Mouse (Mus musculus): ENCODE results near the gene Mag.
"Not testable (repeated sequence)": the region's sequence is repeated elsewhere in the genome, so short reads cannot be mapped to it uniquely, and the experiment has no call there.

Gene Mag

DNA sequence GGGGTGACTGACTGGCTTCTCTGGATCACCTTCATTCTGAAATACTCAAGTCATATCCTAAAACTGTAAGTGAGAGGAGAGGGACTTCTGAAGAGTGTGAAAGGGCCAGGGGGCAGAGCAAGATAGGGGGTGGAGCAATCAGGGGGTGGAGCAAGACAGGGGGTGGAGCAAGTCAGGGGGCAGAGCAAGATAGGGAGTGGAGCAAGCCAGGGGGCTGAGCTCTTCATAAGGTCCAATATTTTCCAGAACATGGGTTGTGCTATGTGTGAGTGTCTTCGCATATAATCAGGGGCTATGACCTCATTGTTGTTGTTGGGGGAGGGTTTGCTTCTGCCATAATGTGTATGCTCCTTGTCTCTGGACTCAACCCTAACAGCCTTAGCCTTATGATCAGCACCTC lies 25.4 kb upstream of the Mag start:
- not testable (repeated sequence) for DNase-seq (ENCODE audit: low read depth, low spot score)

DNA sequence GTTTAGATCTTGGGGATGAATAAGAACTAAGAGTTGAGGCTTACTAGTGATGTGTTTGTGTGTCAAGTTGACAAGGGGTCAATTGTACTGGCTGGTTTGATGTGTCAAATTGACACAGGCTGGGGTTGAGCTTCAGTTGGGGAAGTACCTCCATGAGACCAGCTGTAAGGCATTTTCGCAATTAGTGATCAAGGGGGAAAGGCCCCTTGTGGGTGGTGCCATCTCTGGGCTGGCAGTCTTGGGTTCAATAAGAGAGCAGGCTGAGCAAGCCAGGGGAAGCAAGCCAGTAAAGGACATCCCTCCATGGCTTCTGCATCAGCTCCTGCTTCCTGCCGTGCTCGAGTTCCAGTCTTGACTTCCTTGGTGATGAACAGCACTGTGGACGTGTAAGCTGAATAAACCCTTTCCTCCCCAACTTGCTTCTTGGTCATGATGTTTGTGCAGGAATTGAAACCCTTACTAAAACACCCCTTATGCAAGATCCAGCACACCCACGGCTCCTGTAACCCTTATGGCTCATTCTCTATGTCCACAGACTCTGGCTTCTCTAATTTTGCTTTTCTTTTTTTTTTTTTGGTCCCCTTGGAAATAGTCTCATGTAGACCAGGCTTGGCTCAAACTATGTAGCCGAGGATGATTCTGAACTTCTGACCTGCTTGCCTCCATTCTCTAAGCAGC lies 20.9 kb upstream of the Mag start:
- not testable (repeated sequence) for DNase-seq (ENCODE audit: low read depth, low spot score)

DNA sequence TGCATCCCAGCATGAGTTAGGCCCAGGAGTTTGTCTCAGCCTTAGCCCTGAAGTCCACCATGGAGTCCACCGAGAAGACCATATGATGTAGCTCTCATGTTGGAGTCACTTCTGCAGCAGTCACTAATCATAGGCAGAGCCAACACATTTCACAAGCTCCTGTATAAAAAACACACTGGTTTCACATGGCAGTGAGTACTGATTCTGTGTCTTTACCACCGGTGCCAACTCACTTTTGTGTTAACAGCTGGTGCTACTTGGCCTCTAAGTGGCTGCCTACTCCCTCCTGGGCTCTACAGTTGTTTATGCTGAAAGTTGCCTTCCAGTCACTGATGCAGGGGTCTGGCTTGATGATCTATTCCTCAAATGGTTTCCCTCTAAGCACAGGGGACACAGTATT lies 9.9 kb upstream of the Mag start, which contains the start of gene Hamp2:
Gene Hamp2, minus strand, starts transcription at position 101 of the 400 bp plus-strand sequence.
- not testable (repeated sequence) for DNase-seq (ENCODE audit: low read depth, low spot score)

DNA sequence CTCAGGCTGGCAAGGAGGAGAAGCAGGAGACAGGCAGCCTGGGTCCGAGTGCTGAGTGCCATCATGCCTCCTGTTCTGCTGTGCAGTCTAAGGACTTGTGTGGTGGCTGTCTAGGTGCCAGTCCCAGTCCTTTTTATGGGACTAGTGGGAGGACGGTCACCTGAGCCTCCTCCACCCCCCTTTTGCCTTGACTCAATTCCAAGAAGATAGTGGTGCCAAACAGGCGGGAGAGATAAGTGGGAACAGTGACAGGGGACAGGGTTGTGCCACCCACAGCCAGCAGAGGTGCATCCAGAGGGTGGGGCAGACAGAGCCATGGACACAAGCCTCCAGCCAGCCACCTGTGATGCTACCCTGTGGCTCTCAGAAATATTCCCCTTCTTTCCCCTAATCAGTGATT lies 9.4 kb upstream of the Mag start:
- DNase-seq (ENCODE audit: low read depth, low spot score): no peak

DNA sequence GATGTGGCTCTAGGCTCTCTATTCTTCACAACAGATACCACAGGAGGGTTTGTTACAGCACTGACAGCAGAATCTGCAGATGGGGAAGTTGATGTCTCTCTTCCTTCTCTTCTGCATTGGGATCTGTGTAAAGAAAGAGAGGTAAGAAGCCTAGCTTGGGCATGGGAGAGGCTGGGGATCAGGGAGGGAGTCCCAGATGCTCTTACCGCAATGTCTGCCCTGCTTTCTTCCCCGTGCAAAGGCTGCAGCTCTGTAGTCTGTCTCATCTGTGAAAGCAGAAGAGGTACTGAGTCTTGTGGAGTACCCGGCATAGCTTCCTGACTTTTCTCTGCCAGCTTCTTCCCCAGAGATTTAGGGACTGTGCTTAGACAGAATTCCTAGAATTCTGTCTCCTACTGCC lies 7.8 kb upstream of the Mag start:
- DNase-seq (ENCODE audit: low read depth, low spot score): not testable (repeated sequence)

DNA sequence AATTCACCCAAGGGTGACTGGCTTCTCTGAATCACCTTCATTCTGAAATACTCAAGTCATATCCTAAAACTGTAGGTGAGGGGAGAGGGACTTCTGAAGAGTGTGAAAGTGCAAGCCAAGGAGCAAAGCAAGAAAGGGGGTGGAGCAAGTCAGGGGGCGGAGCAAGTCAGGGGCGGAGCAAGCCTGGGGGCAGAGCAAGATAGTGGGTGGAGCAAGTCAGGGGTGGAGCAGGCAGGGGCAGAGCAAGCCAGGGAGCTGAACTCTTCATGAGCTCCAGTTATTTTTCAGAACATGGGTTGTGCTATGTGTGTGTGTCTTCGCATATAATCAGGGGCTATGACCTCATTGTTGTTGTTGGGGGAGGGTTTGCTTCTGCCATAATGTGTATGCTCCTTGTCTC lies 5.5 kb upstream of the Mag start:
- DNase-seq (ENCODE audit: low read depth, low spot score): no peak

DNA sequence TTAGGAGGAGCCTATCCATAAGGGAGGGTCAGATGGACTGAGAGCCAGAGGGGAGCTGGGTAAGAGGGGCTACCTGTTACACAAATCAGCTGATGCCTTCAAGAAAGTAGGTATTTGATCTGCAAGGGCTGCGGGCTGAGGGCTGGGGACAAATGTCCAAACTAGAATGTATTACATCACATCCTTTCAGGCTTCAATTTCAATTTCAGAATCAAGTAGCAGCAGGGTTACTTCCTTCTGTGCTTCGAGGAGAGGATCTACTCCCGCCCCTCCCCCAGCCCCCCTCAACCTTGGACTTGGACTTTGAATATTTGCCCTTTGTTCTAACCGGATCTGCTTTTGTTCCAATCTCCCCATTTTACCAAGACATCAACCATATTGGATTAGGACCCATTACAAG lies 2.5 kb upstream of the Mag start:
- no peak for DNase-seq (ENCODE audit: low read depth, low spot score)

DNA sequence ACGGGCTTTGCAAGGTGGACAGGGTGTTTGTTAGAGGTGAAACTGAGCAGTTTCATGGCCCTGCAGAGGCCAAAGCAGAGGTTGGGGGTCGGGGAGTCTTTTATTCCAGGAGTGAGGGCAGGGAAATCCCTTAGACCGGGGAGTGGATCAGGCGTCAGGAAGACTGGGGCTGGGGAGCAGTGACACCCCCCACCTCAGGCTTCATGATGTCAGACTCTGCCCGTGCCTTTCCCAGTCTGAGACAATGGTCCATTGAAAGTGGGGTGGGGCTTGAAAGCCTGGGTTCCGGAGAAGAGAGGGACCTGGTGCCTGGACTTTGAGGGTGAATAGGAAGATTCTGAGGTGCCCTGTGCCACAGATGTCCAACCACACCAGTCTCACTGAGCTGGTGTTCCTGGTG lies 2.0 kb upstream of the Mag start:
- DNase-seq (ENCODE audit: low read depth, low spot score): no peak

DNA sequence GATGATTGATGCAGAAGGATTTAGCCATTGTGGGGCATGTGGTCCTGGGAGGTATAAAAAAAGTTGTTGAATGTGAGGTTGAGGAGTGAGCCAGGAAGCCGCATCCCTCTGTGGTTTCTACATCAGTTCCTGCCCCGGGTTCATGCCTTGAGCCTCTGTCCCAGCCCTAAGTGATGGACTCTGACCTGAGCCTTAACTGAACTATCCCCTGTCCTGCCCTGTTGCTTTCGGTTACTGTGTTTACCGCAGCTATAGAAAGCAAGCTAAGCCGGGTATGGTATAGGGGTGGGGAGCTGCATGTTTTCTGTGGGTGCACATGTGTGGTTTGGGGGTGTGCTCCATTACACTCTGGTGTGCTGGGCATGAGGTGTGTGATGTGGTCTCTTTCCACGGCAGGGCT lies 4.9 kb downstream of the Mag start:
- no peak for DNase-seq (ENCODE audit: low read depth, low spot score)

DNA sequence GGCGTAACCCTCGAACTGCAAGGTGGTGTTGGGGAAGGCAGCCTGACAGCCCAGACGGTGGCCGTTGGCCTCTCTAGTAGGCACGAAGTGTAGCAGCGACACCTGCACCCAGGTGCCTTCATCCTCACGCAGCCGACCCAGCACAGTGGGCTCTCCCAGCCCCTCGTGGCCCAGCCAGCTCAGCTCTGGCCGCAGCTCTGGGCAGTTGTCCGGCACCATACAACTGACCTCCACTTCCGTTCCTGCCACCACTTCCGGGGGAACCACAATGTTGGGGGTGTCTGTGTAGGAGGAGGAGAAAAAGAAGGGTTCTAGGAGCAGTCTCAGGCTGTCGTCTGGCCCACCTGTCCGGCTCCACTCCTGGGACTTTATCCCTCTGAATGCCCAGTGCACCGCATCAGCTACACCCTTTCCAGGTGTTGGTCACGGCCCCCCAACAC lies 5.7 kb downstream of the Mag start:
- no peak for DNase-seq (ENCODE audit: low read depth, low spot score)

DNA sequence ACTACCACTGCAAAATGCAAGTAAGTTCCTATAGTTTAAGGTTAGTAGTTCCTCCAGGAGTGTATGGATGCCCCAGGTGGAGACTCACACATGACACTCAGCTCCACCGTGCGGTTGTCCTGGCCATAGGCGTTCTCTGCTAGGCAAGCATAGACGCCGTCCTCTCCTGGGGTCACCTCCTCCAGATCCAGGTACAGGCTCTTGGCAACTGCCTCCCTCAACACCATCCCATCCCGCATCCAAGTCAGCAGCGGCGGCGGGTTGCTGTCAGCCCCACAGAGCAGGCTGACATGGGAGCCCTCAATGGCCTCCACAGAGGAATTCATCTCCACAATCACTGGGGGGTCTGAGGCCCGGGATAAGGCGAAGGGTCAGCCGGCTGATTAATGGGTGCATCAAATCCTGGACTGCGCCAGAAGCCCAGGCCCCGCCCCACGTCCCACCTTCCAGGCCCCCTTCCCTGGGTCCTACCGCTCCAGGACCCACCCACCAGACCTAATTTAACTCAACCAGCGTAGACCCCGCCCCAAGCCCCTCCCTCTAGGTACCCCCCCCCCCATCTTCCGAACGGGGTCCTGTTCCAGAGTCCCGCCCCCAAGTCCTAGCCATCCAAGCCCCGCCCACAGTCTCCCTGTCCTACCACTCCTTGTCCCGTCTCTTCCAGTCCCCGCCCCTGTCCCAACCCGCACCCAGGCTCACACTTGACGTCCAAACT lies 6.2 kb downstream of the Mag start:
- no peak for DNase-seq (ENCODE audit: low read depth, low spot score)

DNA sequence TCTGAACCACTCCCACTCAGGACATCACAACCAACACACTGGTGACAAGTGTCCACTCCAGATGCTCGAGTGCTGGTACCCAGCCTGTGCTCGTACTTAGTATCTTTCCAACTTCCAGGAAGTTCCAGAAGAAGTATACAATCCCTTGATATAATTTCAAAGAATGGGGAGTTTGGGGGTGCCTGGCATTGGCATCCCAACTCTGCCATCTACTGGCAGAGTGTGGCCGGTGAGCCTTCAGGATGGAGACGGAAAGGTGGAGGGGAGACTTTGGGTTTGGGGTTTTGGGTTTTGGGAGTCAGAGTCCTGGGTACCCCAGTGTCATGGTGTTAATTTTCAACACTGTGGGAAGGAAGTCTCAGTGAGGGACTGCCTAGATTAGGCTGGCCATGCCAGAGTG lies 10.6 kb downstream of the Mag start:
- no peak for DNase-seq (ENCODE audit: low read depth, low spot score)

DNA sequence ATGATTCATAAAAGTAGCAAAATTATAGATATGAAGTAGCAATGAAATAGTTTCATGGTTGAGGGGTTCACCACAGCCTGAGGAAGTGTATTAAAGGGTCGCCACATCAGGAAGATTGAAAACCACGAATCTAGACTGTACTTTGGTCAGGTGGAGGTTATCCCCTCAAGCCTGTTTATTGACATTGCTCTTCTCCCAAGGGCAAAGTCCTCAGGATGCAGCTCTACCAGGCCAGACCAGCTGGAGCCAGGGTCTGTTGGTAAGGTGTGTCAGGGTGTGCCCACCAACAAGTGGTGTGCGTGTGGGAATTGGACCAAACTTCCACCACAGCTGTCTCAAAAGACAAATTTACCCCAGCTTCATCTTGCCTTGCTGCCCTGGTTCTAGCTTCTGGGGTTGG lies 19.5 kb downstream of the Mag start:
- DNase-seq (ENCODE audit: low read depth, low spot score): no peak

DNA sequence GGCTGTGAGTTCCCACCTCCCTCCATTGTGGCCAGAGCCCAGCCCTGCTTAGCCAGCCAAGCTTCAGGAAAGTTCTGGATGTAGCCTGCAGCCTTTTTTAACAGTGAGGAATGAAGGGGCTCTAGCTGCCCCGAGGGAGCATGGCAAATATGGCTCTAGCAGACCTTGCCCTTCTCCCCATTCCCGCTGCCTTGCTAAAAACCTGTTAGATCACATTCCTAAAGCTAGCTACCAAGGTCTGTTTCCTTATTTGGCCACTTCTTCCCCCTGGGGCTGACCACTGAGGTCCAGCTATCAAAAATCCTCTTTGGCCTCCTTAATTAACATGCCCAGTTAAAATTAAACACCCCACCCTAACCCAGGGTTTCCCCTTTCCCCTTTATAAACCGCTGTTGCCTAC lies 22.2 kb downstream of the Mag start:
- DNase-seq (ENCODE audit: low read depth, low spot score): no peak

DNA sequence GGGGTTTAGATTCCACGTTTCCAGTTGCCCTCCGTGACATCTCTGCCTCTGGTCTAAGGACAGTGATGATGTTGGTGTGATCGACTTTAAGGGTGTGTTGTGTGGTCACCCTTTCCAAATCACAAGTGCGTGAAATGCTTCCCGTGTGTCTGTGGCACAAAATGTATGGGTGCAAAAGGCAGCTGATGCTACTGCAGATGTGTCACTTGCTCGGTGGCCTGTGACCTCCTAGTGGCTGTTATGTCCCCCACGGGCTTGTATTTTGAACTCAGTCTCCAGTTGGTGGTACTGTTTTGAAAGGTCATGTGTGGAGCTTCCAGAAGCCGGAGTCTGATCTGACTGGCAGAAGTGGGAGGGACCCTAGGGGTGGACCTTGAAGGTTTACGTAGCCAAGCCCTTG lies 22.9 kb downstream of the Mag start:
- no peak for DNase-seq (ENCODE audit: low read depth, low spot score)

DNA sequence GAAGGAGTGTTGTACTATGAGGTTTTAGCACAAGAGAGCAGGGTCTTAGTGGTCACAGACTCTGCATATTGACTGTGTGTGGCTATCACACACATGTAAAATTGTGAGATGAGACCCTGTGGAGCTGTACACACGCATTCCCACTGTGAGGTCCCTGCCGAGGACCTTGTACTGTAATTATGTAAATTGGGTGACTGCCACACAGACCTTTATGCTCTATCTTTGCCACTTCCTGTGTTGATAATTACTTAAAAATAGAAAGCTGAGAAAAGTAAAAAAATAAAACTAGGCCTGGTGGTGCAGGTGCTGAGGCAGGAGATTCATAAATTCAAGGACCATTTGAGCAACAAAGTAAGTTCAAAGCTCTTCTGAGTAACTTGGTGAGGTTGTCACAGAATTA lies 24.0 kb downstream of the Mag start:
- DNase-seq (ENCODE audit: low read depth, low spot score): no peak

DNA sequence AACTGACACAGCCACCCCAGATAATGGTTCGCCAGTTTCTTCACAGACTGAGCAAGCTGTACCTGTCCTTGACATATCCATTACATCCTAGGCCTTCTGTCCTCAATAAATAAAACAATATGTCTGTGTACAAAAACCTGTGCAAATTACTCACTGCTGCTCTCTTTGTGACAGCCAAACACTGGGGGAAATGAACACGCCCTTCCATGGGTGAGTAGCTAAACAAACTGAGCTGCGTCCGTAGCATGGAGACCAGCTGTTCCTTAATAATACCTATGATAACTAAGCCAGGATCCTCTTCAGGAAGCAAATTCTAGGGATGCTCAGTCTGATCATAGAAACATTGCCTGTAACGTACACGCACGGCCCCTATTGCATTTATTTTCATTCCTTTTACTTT lies 25.9 kb downstream of the Mag start:
- no peak for DNase-seq (ENCODE audit: low read depth, low spot score)

DNA sequence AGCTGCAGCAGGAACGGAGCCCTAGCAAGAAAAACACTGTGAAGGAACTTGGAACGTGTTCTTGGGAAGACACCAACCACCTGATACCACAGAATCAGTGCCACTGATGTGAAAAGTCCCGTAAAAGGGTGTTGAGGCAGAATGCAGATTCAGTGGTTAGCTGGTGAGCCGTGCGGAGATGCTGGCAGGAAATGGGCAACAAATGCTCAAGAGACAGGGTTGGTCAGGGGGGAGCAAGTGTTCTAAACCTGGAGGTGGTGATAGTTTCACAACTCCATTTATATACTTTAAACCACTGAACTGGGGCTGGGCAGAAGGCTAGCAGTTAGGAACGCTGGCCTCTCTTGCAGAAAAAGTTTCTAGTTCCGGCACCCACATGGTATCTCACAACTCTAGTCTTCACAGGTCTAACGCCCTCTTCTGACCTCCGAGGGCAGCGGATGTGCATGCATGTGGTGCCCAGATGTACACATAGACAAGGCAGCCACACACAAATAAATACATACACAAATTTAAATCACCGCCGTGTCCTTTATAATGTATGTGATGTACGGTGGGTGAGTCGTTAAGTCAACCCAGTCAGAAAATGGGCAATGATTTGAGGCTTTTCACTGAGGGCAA lies 27.0 kb downstream of the Mag start:
- peak; percentile 20 for DNase-seq (ENCODE audit: low read depth, low spot score)

DNA sequence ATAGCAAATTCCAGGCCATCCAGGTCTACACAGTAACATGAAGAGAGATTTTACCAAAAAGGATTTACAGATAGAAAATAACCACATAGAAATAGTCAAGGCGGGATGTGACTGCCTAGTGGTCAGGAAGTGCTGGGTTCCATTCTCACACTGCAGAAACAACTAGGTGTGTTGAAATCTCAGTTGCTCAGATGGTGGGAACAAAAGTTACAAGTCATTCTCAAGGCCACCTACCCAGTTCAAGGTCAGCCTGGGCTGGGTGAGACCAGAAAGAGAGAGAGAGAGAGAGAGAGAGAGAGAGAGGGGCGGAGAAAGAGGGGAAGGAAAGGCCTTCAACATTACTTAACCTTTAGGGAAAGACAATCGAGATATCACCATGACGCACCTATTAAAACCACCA lies 27.8 kb downstream of the Mag start:
- no peak for DNase-seq (ENCODE audit: low read depth, low spot score)

DNA sequence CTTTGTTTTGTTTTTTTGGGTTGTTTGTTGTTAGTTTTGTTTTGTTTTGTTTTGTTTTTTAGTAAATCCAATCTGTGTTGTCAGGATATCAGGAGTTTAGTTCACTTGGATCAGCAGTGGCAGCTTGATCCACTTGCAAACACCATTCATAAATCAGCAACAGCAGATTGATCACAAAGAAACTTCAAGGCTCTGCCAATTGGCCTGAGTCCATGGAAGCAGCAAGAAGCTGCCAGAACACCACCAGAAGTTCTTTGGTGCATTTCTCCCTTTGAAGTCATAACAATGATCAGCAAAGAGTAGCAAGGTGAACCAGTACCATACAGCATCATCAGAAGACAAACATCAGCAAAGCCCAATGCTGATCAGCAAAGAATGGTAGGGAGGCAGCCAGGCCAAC lies 30.6 kb downstream of the Mag start:
- no peak for DNase-seq (ENCODE audit: low read depth, low spot score)

DNA sequence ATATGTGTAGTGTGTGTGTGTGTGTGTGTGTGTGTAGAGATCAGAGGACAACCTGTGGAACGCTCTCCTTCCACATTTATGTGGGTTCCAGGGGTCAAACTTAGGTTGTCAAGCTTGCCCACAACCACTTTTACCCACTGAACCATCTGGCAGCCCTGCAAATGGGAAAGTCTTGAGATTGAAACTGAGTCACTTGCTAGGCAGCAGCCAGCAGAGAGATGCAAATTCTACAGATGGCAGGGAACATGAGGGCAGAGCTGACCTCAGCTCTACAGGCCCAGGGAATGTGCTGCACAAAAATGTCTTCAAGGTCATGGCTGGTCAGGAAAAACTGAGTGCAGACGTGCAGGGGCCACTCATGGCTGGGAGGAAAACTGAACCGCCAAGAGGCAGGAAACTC lies 33.3 kb downstream of the Mag start:
- DNase-seq (ENCODE audit: low read depth, low spot score): no peak

DNA sequence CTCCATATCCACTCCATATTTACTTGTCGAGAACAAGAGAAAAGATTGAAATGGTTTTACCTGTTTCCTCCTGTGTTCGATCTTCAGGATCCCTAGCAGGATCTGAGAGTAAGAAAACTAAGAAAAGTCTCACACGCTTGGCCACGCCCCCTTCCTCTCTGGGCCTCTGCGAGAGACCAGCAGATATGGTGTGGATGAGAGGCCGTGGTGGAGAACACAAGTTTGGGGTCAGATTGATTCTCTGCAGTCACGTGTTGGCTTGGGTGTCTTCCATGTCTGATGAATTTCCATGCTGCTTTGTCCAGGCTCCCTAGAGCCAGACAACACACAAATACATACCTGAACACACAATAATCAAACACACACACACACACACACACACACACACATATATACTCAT lies 34.5 kb downstream of the Mag start, which contains the start of gene Cd22:
Gene Cd22, minus strand, starts transcription at position 167 of the 400 bp plus-strand sequence.
- DNase-seq (ENCODE audit: low read depth, low spot score): no peak

DNA sequence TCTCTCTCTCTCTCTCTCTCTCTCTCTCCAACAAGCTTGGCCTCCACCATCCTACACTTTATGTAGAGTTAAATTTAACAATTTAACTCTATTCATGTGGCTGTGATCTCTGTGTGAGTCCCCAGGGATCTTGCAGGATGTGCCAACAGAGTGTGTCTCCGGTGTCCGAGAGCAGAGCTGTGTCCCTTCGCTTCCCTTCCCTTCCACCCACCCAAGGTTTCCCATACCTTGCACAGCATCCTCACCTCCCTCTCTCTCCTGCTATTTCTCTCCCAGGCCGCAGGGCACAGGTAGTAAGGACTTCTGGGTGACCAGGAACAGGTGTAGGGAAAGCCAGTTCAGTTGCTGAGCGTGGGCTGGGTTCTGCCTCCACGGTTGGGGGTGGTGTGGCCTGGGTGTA lies 35.7 kb downstream of the Mag start:
- no peak for DNase-seq (ENCODE audit: low read depth, low spot score)
